Mouse (Mus musculus) liver, embryonic 12.5 days (tissue): ENCODE measurements around the gene Creb5. TPM values are rescaled to one million over a fixed set of nuclear protein-coding genes. Genes with fewer than 3 reads are reported as not detected.

Experiments used
- ATAC-seq: fragments of 200-750 bp; cut with Nextera tagmentation; 2 replicates; pipeline ENCODE4 v1.8.0; 2017; ENCODE audit warnings: moderate number of reproducible peaks, mild to moderate bottlenecking, moderate library complexity
- H3K27ac ChIP-seq: fragments of 300-500 bp; sonication (generic); 2 replicates; pipeline ENCODE4 v1.5.1; 2016; ENCODE audit warnings: mild to moderate bottlenecking
- H3K27me3 ChIP-seq: fragments of 300-500 bp; sonication (generic); replicated peaks from 2 replicates; pipeline ENCODE4 v1.6.1; 2016; ENCODE audit warnings: mild to moderate bottlenecking, moderate library complexity
- H3K36me3 ChIP-seq: fragments of 300-500 bp; sonication (generic); 2 replicates; pipeline ENCODE4 v1.6.1; 2016; ENCODE audit warnings: mild to moderate bottlenecking, moderate library complexity
- H3K4me1 ChIP-seq: fragments of 300-500 bp; sonication (generic); 2 replicates; pipeline ENCODE4 v1.6.1; 2016
- H3K4me2 ChIP-seq: fragments of 300-500 bp; sonication (generic); 2 replicates; pipeline ENCODE4 v1.6.1; 2016; ENCODE audit warnings: mild to moderate bottlenecking, moderate library complexity
- H3K4me3 ChIP-seq: fragments of 300-500 bp; sonication (generic); 2 replicates; pipeline ENCODE4 v1.5.1; 2016; ENCODE audit warnings: mild to moderate bottlenecking, moderate library complexity
- H3K9ac ChIP-seq: fragments of 300-500 bp; sonication (generic); 2 replicates; pipeline ENCODE4 v1.6.1; 2016; ENCODE audit warnings: mild to moderate bottlenecking, moderate library complexity
- H3K9me3 ChIP-seq: fragments of 300-500 bp; sonication (generic); replicated peaks from 2 replicates; pipeline ENCODE4 v1.6.1; 2016; ENCODE audit warnings: mild to moderate bottlenecking, moderate library complexity
- WGBS: fragments of 180-500 bp; shearing (Covaris S2); methylation state at CpG from one replicate; pipeline ENCODE4 v1.1.7; 2016; ENCODE audit not compliant: insufficient replicate concordance; 5-methylcytosine and 5-hydroxymethylcytosine counted together
- polyA plus RNA-seq: library from polyadenylated mRNA; unstranded; fragments of >200 nt; fragmentation: Nextera tagmentation; extraction: Ambion mirVana; gene quantifications from 2 replicates; pipeline ENCODE4 v1.2.1, GENCODE M21; 2016

Gene Creb5
- polyA plus RNA-seq, 1 experiment from 2014 or later, result 0.33 TPM

DNA sequence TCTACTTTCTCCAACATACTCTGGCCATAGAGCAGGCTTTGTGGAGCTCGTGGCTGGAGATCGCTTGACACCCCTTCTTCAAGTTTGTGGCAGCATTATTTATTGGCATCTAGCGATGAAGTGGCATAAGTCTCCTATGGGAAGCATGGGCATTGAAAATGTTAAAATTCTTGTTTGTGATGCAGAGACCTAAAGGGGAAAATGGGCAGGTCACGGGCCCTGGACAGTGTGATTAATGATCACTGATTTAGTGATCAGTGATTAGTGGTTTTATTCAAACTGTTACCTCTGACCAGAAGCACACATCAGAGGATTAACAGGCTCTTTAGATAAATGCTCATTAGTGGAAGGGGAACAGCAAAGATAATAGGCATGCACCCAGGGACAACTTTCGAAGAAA is 2.6 kb downstream of the Creb5 start:
- Histone ChIP-seq H3K4me2 (no peak overlapping the region), H3K9me3 (no peaks in the 10 kb centered on the region), H3K27me3 (peaks cover 81% of the 10 kb centered on the region), H3K4me1 (peaks cover 19% of the 10 kb centered on the region; the same call in 1 of the 2 replicates), H3K9ac (no peak overlapping the region), H3K4me3 (no peak overlapping the region), H3K36me3 (no peaks in the 10 kb centered on the region), H3K27ac (no peak overlapping the region)
- ATAC-seq, result no peak
- WGBS, result 27% methylated on average over 5 of the region's 5 CpGs

- Histone ChIP-seq H3K36me3 (no peaks in the 10 kb centered on the region), H3K27me3 (peaks cover 74% of the 10 kb centered on the region), H3K27ac (no peak overlapping the region), H3K9me3 (no peaks in the 10 kb centered on the region), H3K9ac (no peak overlapping the region), H3K4me3 (no peak overlapping the region), H3K4me1 (peaks cover 19% of the 10 kb centered on the region; the same call in 1 of the 2 replicates), H3K4me2 (no peak overlapping the region)
- WGBS, result 34% methylated on average over 8 of the region's 8 CpGs
- ATAC-seq, result no peak
Observed at GRCm38 (mm10) chr6:53290215-53290990, 3.3 kb downstream of the Creb5 start.

- H3K9me3 ChIP-seq, result no peaks in the 10 kb centered on the region
- 17% methylated on average over 1 of the region's 1 CpGs for WGBS
- no peak overlapping the region for H3K4me2 ChIP-seq
- no peak overlapping the region for H3K4me3 ChIP-seq
- peaks cover 6% of the 10 kb centered on the region; the same call in 1 of the 2 replicates for H3K4me1 ChIP-seq
- peaks cover 48% of the 10 kb centered on the region for H3K27me3 ChIP-seq
- no peaks in the 10 kb centered on the region for H3K36me3 ChIP-seq
- no peak overlapping the region for H3K9ac ChIP-seq
- no peak for ATAC-seq
- no peak overlapping the region for H3K27ac ChIP-seq
Observed at GRCm38 (mm10) chr6:53292931-53293330, 5.9 kb downstream of the Creb5 start.

DNA sequence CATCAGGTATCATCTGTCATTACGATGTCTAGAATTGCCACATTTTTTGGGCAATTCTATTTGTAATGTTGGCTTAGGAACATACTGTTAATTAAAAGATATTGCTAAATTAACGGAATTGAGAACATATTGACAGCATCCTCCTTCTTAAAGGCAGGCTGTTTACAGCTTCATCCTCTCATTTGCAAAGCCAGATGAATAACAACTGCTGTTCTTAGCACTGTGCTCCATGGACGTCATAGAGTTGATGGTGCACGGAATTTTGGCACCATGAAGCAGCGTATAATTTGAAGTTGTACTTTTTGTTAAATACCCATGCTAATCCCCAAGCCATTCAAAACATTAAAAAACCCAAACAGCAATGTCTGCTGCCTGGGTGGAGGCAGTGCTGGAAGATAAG is 10.8 kb downstream of the Creb5 start:
- Histone ChIP-seq H3K9me3 (no peaks in the 10 kb centered on the region), H3K36me3 (no peaks in the 10 kb centered on the region), H3K4me3 (no peak overlapping the region), H3K27ac (no peak overlapping the region), H3K4me1 (no peaks in the 10 kb centered on the region), H3K27me3 (peaks cover 7% of the 10 kb centered on the region; the same call in 1 of the 2 replicates), H3K9ac (no peak overlapping the region), H3K4me2 (no peak overlapping the region)
- ATAC-seq, result no peak
- 59% methylated on average over 5 of the region's 5 CpGs for WGBS

DNA sequence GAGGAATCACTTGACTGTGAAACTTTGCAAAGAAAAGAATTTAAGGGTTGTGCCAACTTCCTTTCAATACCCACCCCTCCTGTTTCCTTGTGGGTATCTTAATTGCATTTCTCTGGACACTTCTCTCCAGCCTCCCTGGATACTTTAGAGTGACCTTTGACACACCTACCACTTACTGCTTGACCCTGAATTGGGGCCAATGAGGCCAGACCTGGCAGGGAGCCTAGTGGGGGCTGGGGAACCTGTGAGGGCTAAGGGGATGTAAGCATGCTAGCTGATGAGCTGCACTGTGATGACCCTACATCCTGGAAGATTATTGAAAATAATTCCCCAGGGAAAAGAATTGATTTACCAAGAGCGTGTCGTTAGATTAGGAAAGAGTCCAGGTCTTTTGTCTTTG is 17.1 kb downstream of the Creb5 start:
- 74% methylated on average over 2 of the region's 2 CpGs for WGBS
- Histone ChIP-seq H3K27ac (no peak overlapping the region), H3K4me1 (peaks cover 8% of the 10 kb centered on the region; the same call in 1 of the 2 replicates), H3K4me2 (no peak overlapping the region), H3K9me3 (no peaks in the 10 kb centered on the region), H3K36me3 (no peaks in the 10 kb centered on the region), H3K4me3 (no peak overlapping the region), H3K27me3 (no peaks in the 10 kb centered on the region; the same call in 1 of the 2 replicates), H3K9ac (no peak overlapping the region)
- no peak for ATAC-seq

GRCm38 (mm10) chr6:53306156-53306555 is 19.1 kb downstream of the Creb5 start:
- Histone ChIP-seq H3K36me3 (no peaks in the 10 kb centered on the region), H3K9me3 (no peaks in the 10 kb centered on the region), H3K27ac (no peak overlapping the region), H3K27me3 (no peaks in the 10 kb centered on the region; the same call in 1 of the 2 replicates), H3K4me1 (peaks cover 8% of the 10 kb centered on the region; the same call in 1 of the 2 replicates), H3K4me3 (no peak overlapping the region), H3K9ac (no peak overlapping the region), H3K4me2 (no peak overlapping the region)
- ATAC-seq, result no peak
- WGBS, result 73% methylated on average over 4 of the region's 4 CpGs

DNA sequence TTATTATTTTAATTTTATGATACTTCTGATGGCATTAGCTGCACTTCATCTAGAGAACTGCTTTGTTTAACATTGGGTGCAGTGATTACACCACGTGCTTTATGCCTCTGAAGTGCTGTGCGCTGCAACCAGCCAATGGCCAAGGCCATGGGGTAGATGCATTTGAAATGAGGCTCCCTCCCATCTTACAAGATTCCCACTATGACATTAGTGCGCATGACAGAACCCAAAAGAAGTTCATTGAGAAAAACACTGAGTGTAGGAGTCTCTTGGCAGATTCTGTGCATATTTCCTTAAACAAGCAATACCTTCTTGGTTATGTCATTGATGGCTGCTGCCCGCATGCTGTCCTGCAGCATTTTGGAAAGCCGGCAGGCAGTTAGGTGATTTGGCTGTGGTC is 19.6 kb downstream of the Creb5 start:
- no peak overlapping the region for H3K4me3 ChIP-seq
- H3K9me3 ChIP-seq, result no peaks in the 10 kb centered on the region
- ATAC-seq, result no peak
- peaks cover 8% of the 10 kb centered on the region; the same call in 1 of the 2 replicates for H3K4me1 ChIP-seq
- no peak overlapping the region for H3K4me2 ChIP-seq
- H3K27ac ChIP-seq, result no peak overlapping the region
- H3K27me3 ChIP-seq, result no peaks in the 10 kb centered on the region; the same call in 1 of the 2 replicates
- no peaks in the 10 kb centered on the region for H3K36me3 ChIP-seq
- 75% methylated on average over 5 of the region's 5 CpGs for WGBS
- H3K9ac ChIP-seq, result no peak overlapping the region

GRCm38 (mm10) chr6:53308684-53309083 is 21.6 kb downstream of the Creb5 start:
- 34% methylated on average over 6 of the region's 6 CpGs for WGBS
- no peak overlapping the region for H3K27ac ChIP-seq
- no peak for ATAC-seq

GRCm38 (mm10) chr6:53313604-53314003 is 26.5 kb downstream of the Creb5 start:
- WGBS, result 66% methylated on average over 6 of the region's 6 CpGs

More at GRCm38 (mm10) chr6:53308684-53309083, 21.6 kb downstream of the Creb5 start:
- no peak overlapping the region for H3K4me2 ChIP-seq
- no peaks in the 10 kb centered on the region; the same call in 1 of the 2 replicates for H3K27me3 ChIP-seq
- no peaks in the 10 kb centered on the region for H3K36me3 ChIP-seq
- no peak overlapping the region for H3K4me3 ChIP-seq
- H3K9ac ChIP-seq, result no peak overlapping the region
- peaks cover 8% of the 10 kb centered on the region; the same call in 1 of the 2 replicates for H3K4me1 ChIP-seq
- no peaks in the 10 kb centered on the region for H3K9me3 ChIP-seq

GRCm38 (mm10) chr6:53314126-53314525 is 27.1 kb downstream of the Creb5 start:
- 61% methylated on average over 10 of the region's 10 CpGs for WGBS
- Histone ChIP-seq H3K4me2 (no peak overlapping the region), H3K4me1 (no peaks in the 10 kb centered on the region), H3K36me3 (no peaks in the 10 kb centered on the region), H3K9ac (no peak overlapping the region), H3K4me3 (no peak overlapping the region), H3K9me3 (no peaks in the 10 kb centered on the region), H3K27ac (no peak overlapping the region), H3K27me3 (no peaks in the 10 kb centered on the region)
- ATAC-seq, result no peak

More at GRCm38 (mm10) chr6:53313604-53314003, 26.5 kb downstream of the Creb5 start:
- Histone ChIP-seq H3K27me3 (no peaks in the 10 kb centered on the region), H3K9me3 (no peaks in the 10 kb centered on the region), H3K4me1 (peaks cover 3% of the 10 kb centered on the region; the same call in 1 of the 2 replicates), H3K36me3 (no peaks in the 10 kb centered on the region), H3K9ac (no peak overlapping the region), H3K27ac (no peak overlapping the region), H3K4me2 (no peak overlapping the region), H3K4me3 (no peak overlapping the region)
- no peak for ATAC-seq

GRCm38 (mm10) chr6:53319543-53320325 is 32.7 kb downstream of the Creb5 start:
- Histone ChIP-seq H3K27me3 (no peaks in the 10 kb centered on the region), H3K4me1 (no peaks in the 10 kb centered on the region), H3K4me3 (no peak overlapping the region), H3K27ac (no peak overlapping the region), H3K4me2 (no peak overlapping the region), H3K36me3 (no peaks in the 10 kb centered on the region), H3K9ac (no peak overlapping the region), H3K9me3 (no peaks in the 10 kb centered on the region)
- 74% methylated on average over 17 of the region's 17 CpGs for WGBS
- ATAC-seq, result no peak

DNA sequence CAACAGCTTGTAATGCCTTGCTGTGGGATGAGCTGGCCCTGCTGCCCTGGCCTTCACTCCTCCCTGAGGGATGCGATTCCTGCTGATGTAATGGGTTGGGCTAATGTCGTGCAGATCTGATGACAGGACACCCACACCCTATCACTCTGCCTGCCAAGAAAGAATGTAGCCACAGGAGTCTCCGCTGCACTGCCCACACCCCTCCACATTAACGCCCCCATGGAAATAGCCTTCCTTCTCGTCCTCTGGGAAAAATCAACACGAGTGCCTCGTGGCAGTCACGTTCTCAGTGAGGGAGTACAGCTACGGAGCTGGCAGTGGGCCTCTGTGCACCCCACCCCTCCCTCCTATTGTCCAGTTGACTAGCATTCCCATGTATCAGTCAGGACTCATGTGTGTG is 50.3 kb downstream of the Creb5 start:
- H3K4me3 ChIP-seq, result no peak overlapping the region
- no peaks in the 10 kb centered on the region for H3K27me3 ChIP-seq
- no peak for ATAC-seq

More for the DNA sequence above, 50.3 kb downstream of the Creb5 start:
- Histone ChIP-seq H3K36me3 (no peaks in the 10 kb centered on the region), H3K4me1 (no peaks in the 10 kb centered on the region), H3K27ac (no peak overlapping the region), H3K9me3 (no peaks in the 10 kb centered on the region), H3K4me2 (no peak overlapping the region), H3K9ac (no peak overlapping the region)
- 54% methylated on average over 9 of the region's 9 CpGs for WGBS
